Mouse (Mus musculus): ENCODE measurements around the gene Nfe2l1.

- no peak for TF ChIP-seq EP300 (IDR thresholded peaks at IDR 0.05; ENCODE audit: low read depth)
- TF ChIP-seq CTCF (IDR thresholded peaks at IDR 0.05; ENCODE audit: low read depth) = no peak
Observed at GRCm38 (mm10) chr11:96795491-96795890, 34.3 kb downstream of the Nfe2l1 start.

All from liver, postnatal 0 days (tissue).